ENCODE assay signal across 9 mouse cellular contexts in the genomic region with DNA sequence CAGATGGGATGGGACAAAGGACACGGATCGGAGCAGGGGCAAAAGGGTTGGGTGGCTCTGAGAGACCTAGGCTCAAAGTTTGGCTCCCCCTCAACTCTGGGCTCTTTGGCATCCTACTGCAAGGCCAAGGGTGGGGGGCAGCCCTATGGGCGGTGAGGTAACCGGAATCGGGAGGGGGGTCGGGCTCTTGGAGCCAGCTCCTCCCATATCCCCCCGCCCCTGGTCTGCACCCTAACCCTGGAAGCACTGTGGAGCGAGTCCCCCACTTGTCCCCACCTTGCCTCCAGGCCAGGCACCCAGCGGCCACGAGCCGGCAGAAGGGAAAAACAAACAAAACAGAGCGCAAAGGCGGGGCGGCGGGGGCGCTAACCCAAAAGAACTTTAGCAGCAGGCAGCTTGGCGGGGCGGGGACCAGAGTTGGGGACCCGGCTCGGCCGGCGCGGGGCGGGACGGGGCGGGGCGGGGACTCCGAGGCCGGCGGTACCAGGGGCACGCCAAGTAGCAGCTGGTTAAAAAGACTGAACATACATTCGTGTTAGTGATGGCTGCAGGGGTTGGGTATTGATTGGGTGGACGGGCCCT. TPM values are rescaled to one million over a fixed set of nuclear protein-coding genes. Genes with fewer than 3 reads are reported as not detected.
DNase-seq lines count a peak whose midpoint lies in the region; ATAC-seq and TF ChIP-seq lines count a peak whose summit lies in the region.
"Had no signal": no experiment of that assay in that cellular context is flagged by ENCODE, and none has a peak within 500 bp of the region (broad histone marks: within the 10 kb centered on the region; RNA-seq: fewer than 3 reads in every experiment).

No protein-coding gene starts in this region.

- H3K4me1 ChIP-seq in E14TG2a.4 (replicated peaks; ENCODE audit: low read depth, low read length), result peaks cover 74% of the 10 kb centered on the region
- H3K4me1 ChIP-seq in forebrain, embryonic 16.5 days (replicated peaks; ENCODE audit: control insufficient read depth, insufficient read depth, low read length), result peaks cover 26% of the 10 kb centered on the region
- H3K4me1 ChIP-seq in kidney, embryonic 15.5 days, result peaks cover 42% of the 10 kb centered on the region

- ATAC-seq in forebrain, embryonic 16.5 days, result peak; percentile 44
- ATAC-seq in kidney, embryonic 15.5 days (replicated peaks; ENCODE audit: low FRiP score), result 0 out of 2 replicates have a peak, but pooled peaks have one; percentile 33

- intact Hi-C loops in left cerebral cortex, postnatal 36 days (cut with DNase I), result no loop called here

- DNase-seq in adrenal gland, adult 2 months, result peak; percentile 46
- no peak for DNase-seq in adrenal gland, postnatal 4 days (ENCODE audit: low spot score in 2 of 2)
- peak; percentile 70 for DNase-seq in lung, postnatal 10 days
- peak; percentile 70 for DNase-seq in testis, postnatal 10 days (ENCODE audit: low spot score)
- no peak for DNase-seq in left cerebral cortex, postnatal 36 days (ENCODE audit: low spot score in 2 of 2)

- no peak for TF ChIP-seq CTCF in E14TG2a.4 (conservative IDR thresholded peaks at IDR 0.05; ENCODE audit: low read length)

- H3K4me3 ChIP-seq in E14TG2a.4 (replicated peaks; ENCODE audit: low read length), result peak overlapping the region; percentile 74
- peak overlapping the region; percentile 36 for H3K4me3 ChIP-seq in forebrain, embryonic 16.5 days (replicated peaks; ENCODE audit: low read length)
- peak overlapping the region; percentile 44 for H3K4me3 ChIP-seq in kidney, embryonic 15.5 days (replicated peaks)
- H3K4me3 ChIP-seq: myocyte had no signal

- under 1% methylated on average over 33 of the region's 33 CpGs for whole genome bisulfite sequencing in forebrain, embryonic 16.5 days
- under 1% methylated on average over 33 of the region's 33 CpGs for WGBS in kidney, embryonic 15.5 days

- peaks cover 89% of the 10 kb centered on the region for H3K27me3 ChIP-seq in E14TG2a.4 (ENCODE audit: insufficient read depth, low read length)
- H3K27me3 ChIP-seq in forebrain, embryonic 16.5 days (replicated peaks; ENCODE audit: control insufficient read depth, insufficient read depth, low read length), result 0 out of 2 replicates have a peak, but pooled peaks cover 4% of the 10 kb centered on the region
- peaks cover 91% of the 10 kb centered on the region for H3K27me3 ChIP-seq in kidney, embryonic 15.5 days

- no peak overlapping the region for H3K27ac ChIP-seq in forebrain, embryonic 16.5 days (ENCODE audit: low read length)
- no peak overlapping the region for H3K27ac ChIP-seq in kidney, embryonic 15.5 days

- no peaks in the 10 kb centered on the region for H3K9me3 ChIP-seq in E14TG2a.4 (ENCODE audit: low read length)
- no peaks in the 10 kb centered on the region for H3K9me3 ChIP-seq in forebrain, embryonic 16.5 days (ENCODE audit: control insufficient read depth, low read length)
- H3K9me3 ChIP-seq in kidney, embryonic 15.5 days (replicated peaks), result no peaks in the 10 kb centered on the region

- no peaks in the 10 kb centered on the region for H3K36me3 ChIP-seq in E14TG2a.4 (ENCODE audit: insufficient read depth, low read length)
- H3K36me3 ChIP-seq in forebrain, embryonic 16.5 days (ENCODE audit: control insufficient read depth, insufficient read depth), result no peaks in the 10 kb centered on the region
- no peaks in the 10 kb centered on the region for H3K36me3 ChIP-seq in kidney, embryonic 15.5 days

- peak overlapping the region; percentile 40 for H3K9ac ChIP-seq in forebrain, embryonic 16.5 days (replicated peaks; ENCODE audit: low read depth, low read length)
- H3K9ac ChIP-seq in kidney, embryonic 15.5 days, result peak overlapping the region; percentile 29; the same call in 1 of the 2 replicates

- H3K4me2 ChIP-seq in forebrain, embryonic 16.5 days (ENCODE audit: low read length), result peak overlapping the region; percentile 65
- peak overlapping the region; percentile 84 for H3K4me2 ChIP-seq in kidney, embryonic 15.5 days

RNA-seq across cellular contexts. Expression of gene Slc22a7, which starts 16.9 kb away (rescaled TPM):
- under 1 TPM in 1 of 2 experiments, not detected in 1; 0.37 TPM for total RNA-seq in adrenal gland, adult 2 months (2021)
- 0.06 TPM in 1 of 2 replicates, not detected in the other for polyA plus RNA-seq in adrenal gland, adult 2 months (2012; rRNA removed)
- total RNA-seq in adrenal gland, postnatal 4 days (2021), result 1 to 10 TPM in 1 of 2 experiments, under 1 TPM in 1; 0.14 to 4.0 TPM
- not detected in 2 replicates for polyA plus RNA-seq in forebrain, embryonic 16.5 days (2015; fragmentation: Nextera tagmentation; extraction: Ambion mirVana)
- not detected in 2 replicates for polyA plus RNA-seq in kidney, embryonic 15.5 days (2015; fragmentation: Nextera tagmentation; extraction: Ambion mirVana)
- total RNA-seq in left cerebral cortex, postnatal 36 days (2021), result under 1 TPM in 1 of 2 experiments, not detected in 1; 0.20 TPM
- polyA plus RNA-seq: myocyte had no signal

RNA-seq across cellular contexts. Expression of gene Crip3, which starts 26.5 kb away (rescaled TPM):
- total RNA-seq in adrenal gland, adult 2 months (2021), result under 1 TPM; 0.38 to 0.69 TPM
- polyA plus RNA-seq in adrenal gland, adult 2 months (2012; rRNA removed), result 0.82 and 1.4 TPM in 2 replicates
- 1 to 10 TPM; 1.6 to 2.0 TPM for total RNA-seq in adrenal gland, postnatal 4 days (2021)
- 2.1 and 2.2 TPM in 2 replicates for polyA plus RNA-seq in forebrain, embryonic 16.5 days (2015; fragmentation: Nextera tagmentation; extraction: Ambion mirVana)
- polyA plus RNA-seq in kidney, embryonic 15.5 days (2015; fragmentation: Nextera tagmentation; extraction: Ambion mirVana), result 0.51 and 0.64 TPM in 2 replicates
- total RNA-seq in left cerebral cortex, postnatal 36 days (2021), result 1 to 10 TPM; 1.7 to 6.5 TPM
- polyA plus RNA-seq: myocyte had no signal

RNA-seq across cellular contexts. Expression of gene Ttbk1, which starts 32.3 kb away (rescaled TPM):
- under 1 TPM; 0.52 to 0.69 TPM for total RNA-seq in adrenal gland, adult 2 months (2021)
- polyA plus RNA-seq in adrenal gland, adult 2 months (2012; rRNA removed), result 0.53 and 0.70 TPM in 2 replicates
- total RNA-seq in adrenal gland, postnatal 4 days (2021), result 1 to 10 TPM; 2.4 to 3.7 TPM
- polyA plus RNA-seq in forebrain, embryonic 16.5 days (2015; fragmentation: Nextera tagmentation; extraction: Ambion mirVana), result 5.1 and 5.6 TPM in 2 replicates
- polyA plus RNA-seq in kidney, embryonic 15.5 days (2015; fragmentation: Nextera tagmentation; extraction: Ambion mirVana), result 0.17 and 0.26 TPM in 2 replicates
- 100 to 1,000 TPM; 126 to 139 TPM for total RNA-seq in left cerebral cortex, postnatal 36 days (2021)
- polyA plus RNA-seq: myocyte had no signal

RNA-seq across cellular contexts. Expression of gene Dnph1, which starts 41.3 kb away (rescaled TPM):
- 1 to 10 TPM; 3.7 to 6.1 TPM for total RNA-seq in adrenal gland, adult 2 months (2021)
- polyA plus RNA-seq in adrenal gland, adult 2 months (2012; rRNA removed), result 3.6 and 3.7 TPM in 2 replicates
- 1 to 10 TPM; 9.2 to 9.3 TPM for total RNA-seq in adrenal gland, postnatal 4 days (2021)
- polyA plus RNA-seq in forebrain, embryonic 16.5 days (2015; fragmentation: Nextera tagmentation; extraction: Ambion mirVana), result 26.0 and 26.6 TPM in 2 replicates
- 58.0 and 58.5 TPM in 2 replicates for polyA plus RNA-seq in kidney, embryonic 15.5 days (2015; fragmentation: Nextera tagmentation; extraction: Ambion mirVana)
- total RNA-seq in left cerebral cortex, postnatal 36 days (2021), result 1 to 10 TPM; 3.5 to 5.4 TPM

Comparison
In these comparisons a context has a peak if more than half of its experiments do, and no peak if none do; other contexts are left out.
1. DNase-seq: peak in adrenal gland, adult 2 months (single experiment), lung, postnatal 10 days (single experiment) and testis, postnatal 10 days (single experiment); none in adrenal gland, postnatal 4 days (0 of 2) and left cerebral cortex, postnatal 36 days (0 of 2).
2. RNA of gene Ttbk1, which starts 32.3 kb away (total RNA-seq): 126 to 139 TPM in left cerebral cortex, postnatal 36 days; 2.4 to 3.7 TPM in adrenal gland, postnatal 4 days and 0.52 to 0.69 TPM in adrenal gland, adult 2 months; every median in the first group is over 10 times any median in the second.
3. Peak in every context shown above with its lines, with median percentiles within 50 percentile points of each other: H3K4me3 ChIP-seq.